ENCODE assay signal across 23 mouse cellular contexts in genomic region chr12:84211021-84211538, GRCm38 (mm10). TPM values are rescaled to one million over a fixed set of nuclear protein-coding genes. Genes with fewer than 3 reads are reported as not detected.
DNase-seq lines count a peak whose midpoint lies in the region; ATAC-seq lines count a peak whose summit lies in the region.
"Had no signal": no experiment of that assay in that cellular context is flagged by ENCODE, and none has a peak within 500 bp of the region (broad histone marks: within the 10 kb centered on the region; RNA-seq: fewer than 3 reads in every experiment).

No protein-coding gene starts in this region.

- no peak overlapping the region for H3K27ac ChIP-seq in heart, embryonic 14.5 days (replicated peaks in 1 of 2; ENCODE audit: control insufficient read depth in 1 of 2, insufficient read depth in 1 of 2, low read depth in 2 of 2, low read length in 2 of 2)
- no peak overlapping the region for H3K27ac ChIP-seq in neural tube, embryonic 15.5 days (replicated peaks)
- H3K27ac ChIP-seq in midbrain, embryonic 15.5 days: no peak overlapping the region
- H3K27ac ChIP-seq: embryonic facial prominence, embryonic 13.5 days; forebrain, embryonic 12.5 days; heart, adult 2 months; hindbrain, embryonic 10.5 days; hindbrain, embryonic 14.5 days; intestine, embryonic 15.5 days had no signal

- no peak for DNase-seq in heart, adult 18-20 months
- no peak for DNase-seq in neural tube, embryonic 10.5 days (ENCODE audit: extremely low spot score, low spot score)
- DNase-seq in ES-CJ7 (ENCODE audit: low read depth, low spot score): peak; percentile 85
- DNase-seq in cerebellum, postnatal 10 days: no peak
- DNase-seq: adrenal gland, adult 8-10 months; cerebellum, adult 11 months; cerebellum, adult 8-10 months; cerebellum, postnatal 25 days; gastrocnemius, postnatal 10 days; heart, adult 2 months; heart, postnatal 10 days had no signal

- no peaks in the 10 kb centered on the region for H3K27me3 ChIP-seq in heart, embryonic 14.5 days (ENCODE audit: control insufficient read depth, insufficient read depth, low read length)
- 0 out of 2 replicates have a peak, but pooled peaks cover 3% of the 10 kb centered on the region for H3K27me3 ChIP-seq in neural tube, embryonic 15.5 days (replicated peaks)
- no peaks in the 10 kb centered on the region for H3K27me3 ChIP-seq in midbrain, embryonic 15.5 days (replicated peaks)
- H3K27me3 ChIP-seq: CH12.LX; embryonic facial prominence, embryonic 13.5 days; heart, embryonic 13.5 days; intestine, embryonic 15.5 days; Patski had no signal

- no peaks in the 10 kb centered on the region for H3K9me3 ChIP-seq in heart, embryonic 14.5 days (ENCODE audit: control insufficient read depth, low read length)
- no peaks in the 10 kb centered on the region for H3K9me3 ChIP-seq in neural tube, embryonic 15.5 days (replicated peaks)
- H3K9me3 ChIP-seq in midbrain, embryonic 15.5 days: no peaks in the 10 kb centered on the region
- H3K9me3 ChIP-seq: embryonic facial prominence, embryonic 13.5 days; forebrain, embryonic 12.5 days; heart, embryonic 13.5 days; hindbrain, embryonic 10.5 days; intestine, embryonic 15.5 days had no signal

- ATAC-seq in heart, embryonic 14.5 days (ENCODE audit: insufficient number of reproducible peaks, insufficient read depth, low FRiP score, low read depth): no peak
- no peak for ATAC-seq in neural tube, embryonic 15.5 days (ENCODE audit: low FRiP score)
- no peak for ATAC-seq in midbrain, embryonic 15.5 days (replicated peaks)
- ATAC-seq: forebrain, embryonic 16.5 days; intestine, embryonic 15.5 days; Patski had no signal

- peaks cover 8% of the 10 kb centered on the region; the same call in 1 of the 2 replicates for H3K36me3 ChIP-seq in heart, embryonic 14.5 days (ENCODE audit: control insufficient read depth, insufficient read depth, low read length)
- no peaks in the 10 kb centered on the region for H3K36me3 ChIP-seq in neural tube, embryonic 15.5 days
- H3K36me3 ChIP-seq in midbrain, embryonic 15.5 days (replicated peaks): no peaks in the 10 kb centered on the region
- H3K36me3 ChIP-seq: forebrain, embryonic 12.5 days; intestine, embryonic 15.5 days had no signal

- 68% methylated on average over 9 of the region's 9 CpGs for WGBS in heart, embryonic 14.5 days
- WGBS in neural tube, embryonic 15.5 days: 39% methylated on average over 9 of the region's 9 CpGs
- WGBS in midbrain, embryonic 15.5 days: 55% methylated on average over 9 of the region's 9 CpGs

- no peak overlapping the region for H3K4me3 ChIP-seq in heart, embryonic 14.5 days (ENCODE audit: control insufficient read depth in 1 of 2, insufficient read depth in 1 of 2, low read depth in 1 of 2, low read length in 2 of 2)
- no peak overlapping the region for H3K4me3 ChIP-seq in neural tube, embryonic 15.5 days (replicated peaks)
- no peak overlapping the region for H3K4me3 ChIP-seq in midbrain, embryonic 15.5 days
- H3K4me3 ChIP-seq: embryonic facial prominence, embryonic 13.5 days; forebrain, embryonic 12.5 days; heart, adult 2 months; heart, embryonic 13.5 days; hindbrain, embryonic 10.5 days; intestine, embryonic 15.5 days had no signal

- no peak overlapping the region for H3K9ac ChIP-seq in heart, embryonic 14.5 days (ENCODE audit: low read length)
- 0 out of 2 replicates have a peak overlapping the region, but pooled peaks have one; percentile 10 for H3K9ac ChIP-seq in neural tube, embryonic 15.5 days (replicated peaks)
- H3K9ac ChIP-seq in midbrain, embryonic 15.5 days: no peak overlapping the region
- H3K9ac ChIP-seq: embryonic facial prominence, embryonic 13.5 days; forebrain, embryonic 12.5 days; hindbrain, embryonic 14.5 days; intestine, embryonic 15.5 days had no signal

- H3K4me1 ChIP-seq in heart, embryonic 14.5 days (ENCODE audit: control insufficient read depth in 2 of 2, insufficient read depth in 2 of 2, low read length in 2 of 2): peaks cover 61 to 73% of the 10 kb centered on the region in 2 experiments
- peaks cover 45% of the 10 kb centered on the region for H3K4me1 ChIP-seq in neural tube, embryonic 15.5 days
- peaks cover 12% of the 10 kb centered on the region; the same call in 1 of the 2 replicates for H3K4me1 ChIP-seq in midbrain, embryonic 15.5 days

- H3K4me2 ChIP-seq in heart, embryonic 14.5 days (ENCODE audit: low read length): peak overlapping the region; percentile 25; the same call in 1 of the 2 replicates
- no peak overlapping the region for H3K4me2 ChIP-seq in neural tube, embryonic 15.5 days
- no peak overlapping the region for H3K4me2 ChIP-seq in midbrain, embryonic 15.5 days
- H3K4me2 ChIP-seq: embryonic facial prominence, embryonic 13.5 days; forebrain, embryonic 12.5 days; hindbrain, embryonic 14.5 days; intestine, embryonic 15.5 days had no signal

RNA-seq across cellular contexts. Expression of gene Elmsan1, which starts 7.6 kb away (rescaled TPM):
- 7.1 and 7.4 TPM in 2 replicates for polyA plus RNA-seq in heart, embryonic 14.5 days (2014; fragmentation: Nextera tagmentation; extraction: Ambion mirVana)
- total RNA-seq in heart, adult 18-20 months (2021): 10 to 100 TPM; 10.5 to 13.3 TPM
- polyA plus RNA-seq in neural tube, embryonic 15.5 days (2015; fragmentation: Nextera tagmentation; extraction: Ambion mirVana): 4.0 and 5.4 TPM in 2 replicates
- polyA plus RNA-seq in midbrain, embryonic 15.5 days (2015; fragmentation: Nextera tagmentation; extraction: Ambion mirVana): 4.3 and 4.4 TPM in 2 replicates
